Mouse (Mus musculus) embryonic facial prominence, embryonic 15.5 days (tissue): Measurements from ENCODE around the gene E2f2. TPM values are rescaled to one million over a fixed set of nuclear protein-coding genes. Genes with fewer than 3 reads are reported as not detected.

Experiments
- ATAC-seq: fragments of 200-750 bp; cut with Nextera tagmentation; 2 replicates; pipeline ENCODE4 v1.8.0; 2017; ENCODE audit warnings: low read depth, moderate TSS enrichment; ENCODE audit not compliant: insufficient number of reproducible peaks, low FRiP score, low TSS enrichment
- H3K27ac ChIP-seq: fragments of 300-500 bp; sonication (generic); replicated peaks from 2 replicates; pipeline ENCODE4 v1.5.1; 2015; ENCODE audit warnings: mild to moderate bottlenecking, inconsistent platforms
- H3K27me3 ChIP-seq: fragments of 300-500 bp; sonication (generic); 2 replicates; pipeline ENCODE4 v1.6.1; 2015; ENCODE audit warnings: inconsistent platforms
- H3K36me3 ChIP-seq: fragments of 300-500 bp; sonication (generic); 2 replicates; pipeline ENCODE4 v1.6.1; 2015; ENCODE audit warnings: mild to moderate bottlenecking, inconsistent platforms
- H3K4me1 ChIP-seq: fragments of 300-500 bp; sonication (generic); 2 replicates; pipeline ENCODE4 v1.6.1; 2015; ENCODE audit warnings: inconsistent platforms
- H3K4me2 ChIP-seq: fragments of 300-500 bp; sonication (generic); replicated peaks from 2 replicates; pipeline ENCODE4 v1.6.1; 2015; ENCODE audit warnings: mild to moderate bottlenecking, inconsistent platforms
- H3K4me3 ChIP-seq: fragments of 300-500 bp; sonication (generic); replicated peaks from 2 replicates; pipeline ENCODE4 v1.5.1; 2015; ENCODE audit warnings: mild to moderate bottlenecking, inconsistent platforms
- H3K9ac ChIP-seq: fragments of 300-500 bp; sonication (generic); 2 replicates; pipeline ENCODE4 v1.6.1; 2015; ENCODE audit warnings: inconsistent platforms
- H3K9me3 ChIP-seq: fragments of 300-500 bp; sonication (generic); replicated peaks from 2 replicates; pipeline ENCODE4 v1.6.1; 2016; ENCODE audit warnings: inconsistent platforms
- WGBS: fragments of 180-500 bp; shearing (Covaris S2); methylation state at CpG from one replicate; pipeline ENCODE4 v1.1.7; 2015; 5-methylcytosine and 5-hydroxymethylcytosine counted together
- polyA plus RNA-seq: library from polyadenylated mRNA; unstranded; fragments of >200 nt; fragmentation: Nextera tagmentation; extraction: Ambion mirVana; gene quantifications from 2 replicates; pipeline ENCODE4 v1.2.1, GENCODE M21; 2015

Gene E2f2
- polyA plus RNA-seq, 1 experiment from 2014 or later = 10.1 TPM

- no peak overlapping the region for H3K27ac ChIP-seq
- H3K9ac ChIP-seq = no peak overlapping the region
- no peak overlapping the region for H3K4me3 ChIP-seq
- no peaks in the 10 kb centered on the region for H3K9me3 ChIP-seq
- peaks cover 31% of the 10 kb centered on the region for H3K36me3 ChIP-seq
- no peak for ATAC-seq
- no peaks in the 10 kb centered on the region for H3K27me3 ChIP-seq
- no peaks in the 10 kb centered on the region for H3K4me1 ChIP-seq
- H3K4me2 ChIP-seq = no peak overlapping the region
- WGBS = 80% methylated on average over 6 of the region's 6 CpGs
Measured at GRCm38 (mm10) chr4:136188973-136189737, 17.0 kb downstream of the E2f2 start.

- Histone ChIP-seq H3K27me3 (no peaks in the 10 kb centered on the region), H3K9me3 (no peaks in the 10 kb centered on the region), H3K4me2 (no peak overlapping the region), H3K4me1 (0 out of 2 replicates have a peak, but pooled peaks cover 2% of the 10 kb centered on the region), H3K36me3 (peaks cover 26% of the 10 kb centered on the region), H3K9ac (no peak overlapping the region), H3K27ac (no peak overlapping the region), H3K4me3 (no peak overlapping the region)
- no peak for ATAC-seq
- 82% methylated on average over 8 of the region's 8 CpGs for WGBS
Measured at GRCm38 (mm10) chr4:136189912-136190311, 17.7 kb downstream of the E2f2 start.

- H3K27ac ChIP-seq = no peak overlapping the region
- H3K4me1 ChIP-seq = peaks cover 9% of the 10 kb centered on the region
- no peaks in the 10 kb centered on the region for H3K9me3 ChIP-seq
- no peak for ATAC-seq
- 77% methylated on average over 3 of the region's 3 CpGs for WGBS
- no peak overlapping the region for H3K9ac ChIP-seq
- H3K4me3 ChIP-seq = no peak overlapping the region
- no peaks in the 10 kb centered on the region for H3K27me3 ChIP-seq
- H3K4me2 ChIP-seq = no peak overlapping the region
- peaks cover 18% of the 10 kb centered on the region; the same call in 1 of the 2 replicates for H3K36me3 ChIP-seq
Measured at GRCm38 (mm10) chr4:136193571-136193970, 21.4 kb downstream of the E2f2 start.

GRCm38 (mm10) chr4:136195029-136195428 lies 22.8 kb downstream of the E2f2 start:
- Histone ChIP-seq H3K27ac (no peak overlapping the region; the same call in 1 of the 2 replicates), H3K4me2 (no peak overlapping the region), H3K27me3 (no peaks in the 10 kb centered on the region), H3K9ac (no peak overlapping the region), H3K4me3 (no peak overlapping the region), H3K4me1 (peaks cover 9% of the 10 kb centered on the region), H3K36me3 (peaks cover 18% of the 10 kb centered on the region; the same call in 1 of the 2 replicates), H3K9me3 (no peaks in the 10 kb centered on the region)
- no peak for ATAC-seq
- WGBS = 52% methylated on average over 7 of the region's 7 CpGs

- Histone ChIP-seq H3K27me3 (no peaks in the 10 kb centered on the region), H3K27ac (no peak overlapping the region; the same call in 1 of the 2 replicates), H3K4me2 (no peak overlapping the region), H3K36me3 (peaks cover 16% of the 10 kb centered on the region; the same call in 1 of the 2 replicates), H3K4me1 (peaks cover 9% of the 10 kb centered on the region), H3K4me3 (no peak overlapping the region), H3K9me3 (no peaks in the 10 kb centered on the region), H3K9ac (no peak overlapping the region)
- WGBS = 47% methylated on average over 9 of the region's 9 CpGs
- ATAC-seq = no peak
Measured at GRCm38 (mm10) chr4:136195629-136196028, 23.4 kb downstream of the E2f2 start.

- H3K9me3 ChIP-seq = no peaks in the 10 kb centered on the region
- peaks cover 10% of the 10 kb centered on the region; the same call in 1 of the 2 replicates for H3K36me3 ChIP-seq
- H3K27ac ChIP-seq = no peak overlapping the region
- no peak overlapping the region for H3K4me2 ChIP-seq
- H3K4me3 ChIP-seq = no peak overlapping the region
- H3K27me3 ChIP-seq = no peaks in the 10 kb centered on the region
- 68% methylated on average over 10 of the region's 10 CpGs for WGBS
- ATAC-seq = no peak
- peaks cover 9% of the 10 kb centered on the region for H3K4me1 ChIP-seq
- H3K9ac ChIP-seq = no peak overlapping the region
Measured at GRCm38 (mm10) chr4:136196201-136196600, 24.0 kb downstream of the E2f2 start.

- H3K4me2 ChIP-seq = no peak overlapping the region
- ATAC-seq = no peak
- 80% methylated on average over 7 of the region's 7 CpGs for WGBS
- no peaks in the 10 kb centered on the region for H3K9me3 ChIP-seq
- H3K9ac ChIP-seq = no peak overlapping the region
- H3K27ac ChIP-seq = no peak overlapping the region
- H3K36me3 ChIP-seq = no peaks in the 10 kb centered on the region
- H3K4me3 ChIP-seq = no peak overlapping the region
- peaks cover 16% of the 10 kb centered on the region for H3K4me1 ChIP-seq
- no peaks in the 10 kb centered on the region for H3K27me3 ChIP-seq
Measured at GRCm38 (mm10) chr4:136198846-136199245, 26.7 kb downstream of the E2f2 start.

GRCm38 (mm10) chr4:136199562-136200292 lies 27.5 kb downstream of the E2f2 start:
- WGBS = 29% methylated on average over 9 of the region's 9 CpGs
- ATAC-seq = no peak

GRCm38 (mm10) chr4:136202509-136202908 lies 30.3 kb downstream of the E2f2 start:
- Histone ChIP-seq H3K27ac (no peak overlapping the region), H3K4me3 (no peak overlapping the region), H3K9me3 (no peaks in the 10 kb centered on the region), H3K4me1 (peaks cover 26% of the 10 kb centered on the region), H3K27me3 (no peaks in the 10 kb centered on the region), H3K4me2 (no peak overlapping the region), H3K9ac (no peak overlapping the region), H3K36me3 (no peaks in the 10 kb centered on the region)
- ATAC-seq = no peak
- 4% methylated on average over 9 of the region's 9 CpGs for WGBS

More at GRCm38 (mm10) chr4:136199562-136200292, 27.5 kb downstream of the E2f2 start:
- no peak overlapping the region for H3K4me2 ChIP-seq
- no peaks in the 10 kb centered on the region for H3K9me3 ChIP-seq
- no peaks in the 10 kb centered on the region for H3K27me3 ChIP-seq
- H3K4me1 ChIP-seq = peaks cover 16% of the 10 kb centered on the region
- H3K27ac ChIP-seq = no peak overlapping the region
- no peaks in the 10 kb centered on the region for H3K36me3 ChIP-seq
- H3K4me3 ChIP-seq = no peak overlapping the region
- H3K9ac ChIP-seq = no peak overlapping the region

- Histone ChIP-seq H3K4me1 (peaks cover 40% of the 10 kb centered on the region), H3K27ac (no peak overlapping the region), H3K36me3 (no peaks in the 10 kb centered on the region), H3K4me3 (no peak overlapping the region), H3K4me2 (no peak overlapping the region), H3K9ac (no peak overlapping the region), H3K27me3 (no peaks in the 10 kb centered on the region), H3K9me3 (no peaks in the 10 kb centered on the region)
- WGBS = 83% methylated on average over 2 of the region's 2 CpGs
- ATAC-seq = no peak
Measured at GRCm38 (mm10) chr4:136204775-136205174, 32.6 kb downstream of the E2f2 start.

GRCm38 (mm10) chr4:136206033-136206893 lies 34.1 kb downstream of the E2f2 start, which contains the start of gene Asap3:
Asap3 (plus strand) TSS chr4:136206365.
- Histone ChIP-seq H3K36me3 (no peaks in the 10 kb centered on the region), H3K9ac (peak within 1 kb of the TSS; percentile 63), H3K9me3 (no peaks in the 10 kb centered on the region), H3K4me2 (peak within 1 kb of the TSS; percentile 85), H3K27me3 (no peaks in the 10 kb centered on the region), H3K4me1 (peaks cover 40% of the 10 kb centered on the region), H3K27ac (peak within 1 kb of the TSS; percentile 89), H3K4me3 (peak within 1 kb of the TSS; percentile 66)
- WGBS = under 1% methylated on average over 52 of the region's 54 CpGs
- ATAC-seq = peak; percentile 92
